Mouse (Mus musculus) E14TG2a.4 (cell line): ENCODE results near the gene Thada.

ENCODE experiments used
- CTCF ChIP-seq: conservative IDR thresholded peaks from 2 replicates; pipeline ENCODE4 v1.5.1; 2014; ENCODE audit warnings: low read length
- NANOG ChIP-seq: IDR thresholded peaks from 2 replicates; pipeline ENCODE4 v1.6.1; 2014; ENCODE audit warnings: borderline replicate concordance, low read length, mixed read lengths
- POU5F1 ChIP-seq: IDR thresholded peaks from 2 replicates; pipeline ENCODE4 v1.6.1; 2014; ENCODE audit warnings: low read length, borderline replicate concordance

DNA sequence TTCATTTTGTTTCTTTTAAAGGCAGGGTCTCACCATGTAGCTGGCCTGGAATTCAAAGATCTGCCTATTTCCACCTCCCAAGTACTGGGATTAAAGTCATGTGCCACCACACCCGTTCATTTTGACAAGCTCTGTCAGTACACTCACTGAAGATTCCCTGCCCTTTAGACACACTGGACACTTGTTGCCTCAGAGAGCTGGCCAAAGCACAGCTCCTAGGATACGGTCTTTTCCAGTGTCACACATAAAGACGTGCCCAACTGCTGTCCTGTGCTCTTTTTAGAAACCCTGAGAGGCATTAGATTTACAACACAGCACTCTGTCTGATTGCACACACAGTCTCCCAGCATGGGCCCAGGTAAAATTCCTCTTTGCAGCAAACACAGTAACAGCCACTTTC is 248.3 kb downstream of the Thada start:
- TF ChIP-seq CTCF (no peak), NANOG (no peak), POU5F1 (no peak)
